Mouse (Mus musculus): ENCODE measurements at regions not wholly inside any gene's neighbourhood (a gene's known extent, or its start where the extent isn't known, plus 50 kb on each side); places are given as distances from the start of the nearest gene placed in this dataset.
"Not testable (repeated sequence)": the region's sequence is repeated elsewhere in the genome, so short reads cannot be mapped to it uniquely, and the experiment has no call there.

DNA sequence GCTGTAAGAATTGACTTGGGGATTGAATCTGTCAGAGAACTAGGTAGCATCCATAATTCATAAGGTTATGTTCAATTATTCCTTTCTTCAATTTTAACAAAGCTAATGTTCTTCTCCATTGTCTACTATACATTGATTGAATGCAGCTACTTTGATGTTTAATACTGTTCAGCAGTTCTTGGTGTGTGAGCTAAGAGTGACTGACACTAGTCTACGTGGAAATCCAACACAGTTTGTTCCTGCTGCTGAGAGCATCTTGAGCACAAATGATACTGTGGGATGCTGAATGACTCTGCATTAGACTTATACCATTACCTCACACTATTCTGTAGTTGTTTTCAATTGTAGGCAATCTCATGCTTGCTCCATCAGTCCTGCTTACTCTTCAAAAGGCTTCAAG, 249.4 kb upstream of the Akr1e1 start:
- DNase-seq (ENCODE audit: low spot score in 2 of 2), result no peak

DNA sequence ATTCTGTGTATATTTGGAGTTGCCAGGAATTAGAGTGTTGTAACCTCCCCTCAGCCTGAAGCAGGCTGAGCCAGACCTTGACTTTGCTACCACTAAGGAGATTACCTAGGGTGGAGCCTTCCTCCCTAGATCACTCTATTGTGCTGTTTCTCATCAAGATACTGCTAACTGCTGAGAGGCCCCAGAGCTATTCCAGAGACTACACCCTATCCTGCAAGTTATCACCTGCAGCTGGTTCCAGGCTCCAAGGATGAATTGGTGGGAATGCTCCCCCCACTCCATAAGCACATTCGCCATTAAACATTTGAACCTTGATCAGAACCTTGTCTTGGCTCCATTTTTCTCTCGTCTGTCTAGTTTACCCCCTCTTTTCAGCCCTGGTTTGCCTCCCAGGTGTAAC, 230.5 kb upstream of the Akr1e1 start:
- not testable (repeated sequence) for DNase-seq (ENCODE audit: low spot score in 2 of 2)

DNA sequence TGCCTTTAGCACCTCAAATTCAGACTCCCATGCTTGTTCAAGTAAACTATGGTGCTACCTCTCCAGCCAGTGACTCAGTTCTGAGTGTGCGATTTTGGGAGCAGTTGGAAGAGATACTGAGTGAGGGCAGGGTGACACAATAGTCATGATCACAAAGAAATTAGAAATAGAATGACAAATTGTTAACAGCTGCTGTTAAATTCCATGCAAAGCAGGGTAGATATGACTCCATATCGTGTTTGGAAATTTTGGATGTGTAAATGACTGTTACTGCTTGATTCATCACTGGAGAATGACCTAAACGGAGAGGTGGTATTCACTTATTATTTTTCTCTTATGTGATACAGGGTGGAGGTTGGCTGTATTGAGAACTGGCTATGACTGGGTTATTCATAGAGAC, 217.8 kb upstream of the Akr1e1 start:
- DNase-seq (ENCODE audit: low spot score in 2 of 2), result no peak

DNA sequence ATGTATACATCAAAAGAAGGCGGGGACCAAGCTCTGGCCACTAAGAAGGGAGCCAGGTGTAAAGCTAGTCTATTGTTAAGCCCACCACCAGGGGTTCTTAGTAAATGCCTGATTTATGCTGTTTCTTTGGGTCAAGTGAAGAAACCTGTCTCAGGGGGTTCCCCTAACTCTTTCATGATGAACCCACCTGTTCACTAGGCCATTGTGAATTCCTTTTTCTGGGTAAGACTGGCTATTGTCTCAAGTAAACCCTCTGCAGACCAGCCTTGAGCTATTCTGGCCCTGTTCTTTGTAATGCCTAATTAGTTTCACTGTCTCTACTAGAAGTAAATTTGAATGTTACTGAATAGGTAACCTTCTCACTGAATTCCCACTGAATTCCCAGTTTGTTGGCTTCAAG, 216.8 kb upstream of the Akr1e1 start:
- not testable (repeated sequence) for DNase-seq (ENCODE audit: low spot score in 2 of 2)

DNA sequence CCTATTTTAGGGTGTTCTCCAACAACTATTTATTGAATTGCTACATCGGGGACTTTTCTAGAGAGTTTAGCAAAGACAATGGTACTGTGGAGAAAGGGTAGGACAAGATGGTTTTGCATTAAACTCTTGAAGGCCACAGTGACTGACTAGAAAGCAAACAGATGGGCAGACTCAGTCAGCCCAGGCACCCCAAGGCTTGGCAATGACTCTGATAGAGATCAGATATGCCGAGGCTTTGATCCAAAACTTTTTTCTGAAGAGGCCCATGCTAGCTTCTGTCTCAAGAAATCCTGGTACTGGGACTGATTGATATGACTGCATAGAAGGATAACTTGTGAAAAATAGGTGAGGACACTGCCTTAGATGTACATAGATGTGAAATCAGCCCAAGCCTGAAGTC, 197.9 kb upstream of the Akr1e1 start:
- DNase-seq (ENCODE audit: low spot score in 2 of 2), result no peak

DNA sequence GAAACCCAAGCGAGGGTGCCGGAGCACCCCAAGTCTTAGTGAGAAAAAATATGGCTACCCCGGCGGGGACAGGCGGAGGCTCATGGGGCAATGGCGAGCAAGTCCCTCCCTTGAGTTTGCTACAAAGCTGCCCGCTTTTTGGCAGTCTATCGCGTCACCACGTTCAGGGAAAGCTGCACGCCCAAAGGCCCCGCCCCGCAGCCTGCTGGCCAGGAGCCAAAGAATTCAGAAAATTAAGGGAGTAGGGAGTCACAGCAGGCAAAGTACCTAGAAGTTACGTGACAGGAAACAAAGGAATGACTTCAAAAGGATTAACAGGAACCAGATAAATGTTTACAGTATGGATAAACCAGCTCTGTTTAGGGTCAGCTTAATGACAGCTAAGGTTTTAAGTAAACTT, 191.7 kb upstream of the Akr1e1 start:
- no peak for DNase-seq (ENCODE audit: low spot score in 2 of 2)

DNA sequence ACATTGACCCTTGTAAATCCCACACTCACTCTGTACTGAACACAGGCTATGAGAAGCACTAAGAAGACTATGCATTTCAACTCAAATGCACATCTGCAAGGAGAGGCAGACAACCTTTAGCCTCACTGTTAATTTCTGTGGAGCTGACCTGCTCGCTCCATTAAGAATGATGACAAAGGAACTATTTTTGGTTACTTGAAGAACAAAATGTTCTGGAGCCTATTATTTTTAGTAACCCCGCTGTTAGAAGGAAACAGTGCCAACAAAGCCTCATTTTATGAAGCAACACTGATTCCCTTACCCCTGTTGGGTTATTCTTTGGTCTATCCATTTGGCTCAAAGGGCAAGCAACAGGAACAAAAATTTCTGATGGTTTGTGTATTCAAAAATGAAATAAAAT, 182.2 kb upstream of the Akr1e1 start:
- no peak for DNase-seq (ENCODE audit: low spot score in 2 of 2)

DNA sequence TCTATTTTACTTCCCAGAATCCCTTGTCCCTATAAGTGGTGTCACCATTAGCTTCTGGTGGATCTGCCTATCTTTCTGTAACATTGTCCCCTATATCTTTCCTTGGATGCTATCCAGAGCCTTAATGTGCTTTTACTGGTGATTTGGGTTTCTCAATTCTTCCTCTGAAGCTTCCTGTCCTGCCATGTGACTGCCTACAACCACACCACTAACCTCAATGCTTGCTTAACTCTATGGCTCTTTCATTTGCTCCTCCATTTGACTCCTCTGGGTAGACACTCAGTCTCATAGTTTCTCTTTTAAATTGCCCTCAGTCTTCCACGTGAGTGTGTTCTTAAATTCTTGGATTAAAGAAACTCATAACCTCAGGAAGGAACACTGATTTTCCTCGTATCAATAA, 181.4 kb upstream of the Akr1e1 start:
- no peak for DNase-seq (ENCODE audit: low spot score in 2 of 2)

DNA sequence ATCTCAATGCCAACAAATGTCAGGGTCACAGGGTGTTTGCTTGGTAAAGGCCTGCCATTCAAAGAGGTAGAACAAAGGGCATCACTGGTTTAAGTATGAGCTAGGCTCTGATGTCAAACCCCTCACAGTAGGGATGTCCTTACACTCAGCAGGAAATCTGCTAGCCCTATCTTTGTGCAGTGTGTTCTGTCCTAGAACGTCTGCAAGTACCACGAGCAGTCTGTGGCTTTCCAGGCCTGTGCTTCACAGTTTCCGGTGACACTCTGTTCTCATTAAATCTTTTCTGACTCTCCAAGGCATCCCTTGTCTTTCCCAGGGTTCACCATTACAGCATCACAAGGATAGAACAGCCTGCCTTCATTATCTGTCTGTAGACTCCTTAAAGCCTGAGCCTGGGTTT, 174.3 kb upstream of the Akr1e1 start:
- DNase-seq (ENCODE audit: low spot score in 2 of 2), result no peak

DNA sequence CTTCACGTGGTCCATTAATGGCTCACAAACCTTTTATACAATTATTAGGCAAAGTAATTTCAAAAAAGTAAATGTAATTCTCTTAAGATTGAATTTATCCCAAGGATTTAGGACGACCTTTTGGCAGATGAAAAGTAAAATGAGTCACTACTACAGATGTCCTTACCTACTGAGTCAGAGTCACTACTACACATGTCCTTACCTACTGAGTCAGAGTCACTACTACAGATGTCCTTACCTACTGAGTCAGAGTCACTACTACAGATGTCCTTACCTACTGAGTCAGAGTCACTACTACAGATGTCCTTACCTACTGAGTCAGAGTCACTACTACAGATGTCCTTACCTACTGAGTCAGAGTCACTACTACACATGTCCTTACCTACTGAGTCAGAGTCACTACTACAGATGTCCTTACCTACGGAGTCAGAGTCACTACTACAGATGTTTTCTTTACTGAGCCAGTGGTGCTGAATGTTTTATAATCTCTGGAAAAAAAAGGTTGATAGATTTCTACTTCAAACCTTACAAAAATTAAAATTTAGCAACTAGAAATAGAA, 169.4 kb upstream of the Akr1e1 start:
- DNase-seq (ENCODE audit: low spot score in 2 of 2), result not testable (repeated sequence)

DNA sequence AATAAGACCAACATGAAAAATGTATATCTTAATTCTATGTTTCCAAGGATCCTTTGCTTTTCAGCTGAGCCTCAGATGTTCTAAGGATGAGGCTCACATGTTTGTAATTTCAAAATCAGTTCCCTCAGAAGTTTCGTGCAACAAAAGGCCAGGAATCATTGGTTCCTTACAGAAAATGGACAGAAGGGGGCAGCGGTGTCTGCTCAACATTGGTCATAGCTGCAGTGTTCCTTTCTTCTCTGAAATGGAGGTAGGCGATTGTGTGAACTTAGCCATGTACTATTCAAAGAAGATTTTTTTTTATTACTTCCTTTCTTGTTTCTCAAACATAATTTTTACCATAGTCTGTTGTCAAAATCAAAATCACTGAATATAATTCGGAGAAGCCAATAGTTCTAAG, 167.9 kb upstream of the Akr1e1 start:
- DNase-seq (ENCODE audit: low spot score in 2 of 2), result no peak

DNA sequence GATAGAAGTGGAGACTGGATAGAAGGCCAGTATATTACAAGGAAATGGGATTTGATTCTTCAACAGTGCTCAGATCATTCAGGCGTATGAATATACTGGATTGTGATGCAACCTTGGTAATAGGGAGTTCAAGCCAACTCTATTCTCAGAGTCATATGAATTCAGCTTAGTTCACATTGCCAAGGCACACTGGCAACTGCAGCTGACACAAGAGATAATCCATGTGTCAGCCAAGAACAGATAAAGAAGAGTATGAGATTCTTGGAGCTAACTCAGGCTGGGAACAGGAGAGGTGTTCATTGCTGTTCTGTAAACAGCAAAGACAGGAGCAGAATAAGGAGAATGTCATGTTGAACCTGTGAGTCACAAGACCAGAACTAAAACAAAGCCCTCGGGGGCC, 163.3 kb upstream of the Akr1e1 start:
- no peak for DNase-seq (ENCODE audit: low spot score in 2 of 2)

DNA sequence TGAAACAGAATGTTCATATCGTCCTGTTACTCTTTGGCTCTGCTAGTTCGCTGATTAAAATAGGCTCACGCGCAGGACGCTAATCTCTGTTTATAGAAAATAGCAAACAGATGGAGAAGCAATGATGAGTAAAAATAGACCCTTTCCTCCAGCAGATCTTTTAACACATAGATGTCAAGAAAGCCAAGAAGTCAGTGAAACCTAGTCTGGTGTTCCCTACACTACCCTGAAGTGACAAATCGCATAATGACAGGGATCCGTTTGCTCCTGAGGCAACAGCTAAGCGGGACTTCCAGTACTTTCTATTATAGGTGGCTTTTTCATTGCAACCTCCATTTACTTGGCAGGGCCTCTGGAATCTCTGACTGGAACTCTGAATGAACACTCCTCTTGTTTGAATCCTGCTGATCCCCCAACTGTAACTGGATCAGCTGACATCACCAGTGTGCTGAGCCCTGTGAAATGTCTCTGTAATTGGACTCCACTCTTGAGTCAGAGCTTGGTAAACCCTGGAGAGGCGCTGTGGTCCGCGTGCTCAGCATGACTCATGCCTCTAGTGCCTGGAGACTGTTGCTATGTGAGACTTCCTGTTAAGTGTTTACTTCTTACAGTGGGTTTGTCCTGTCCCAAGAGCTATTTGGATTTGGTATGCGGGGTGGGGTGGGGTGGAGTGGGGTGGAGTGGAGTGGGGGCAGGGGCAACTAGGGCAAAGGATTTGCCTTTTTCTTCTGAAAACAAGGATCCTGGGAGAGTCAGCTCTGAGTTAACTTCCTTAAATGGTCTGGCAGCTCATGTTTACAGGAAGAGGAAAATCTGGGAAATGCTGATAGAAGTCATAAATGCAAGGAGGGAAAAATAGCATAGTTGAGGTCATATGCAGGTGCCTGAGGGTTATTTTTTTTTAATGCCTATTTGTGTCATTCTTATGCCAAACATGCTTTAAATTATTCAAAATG, 162.4 kb upstream of the Akr1e1 start:
- DNase-seq (ENCODE audit: low spot score in 2 of 2), result no peak

DNA sequence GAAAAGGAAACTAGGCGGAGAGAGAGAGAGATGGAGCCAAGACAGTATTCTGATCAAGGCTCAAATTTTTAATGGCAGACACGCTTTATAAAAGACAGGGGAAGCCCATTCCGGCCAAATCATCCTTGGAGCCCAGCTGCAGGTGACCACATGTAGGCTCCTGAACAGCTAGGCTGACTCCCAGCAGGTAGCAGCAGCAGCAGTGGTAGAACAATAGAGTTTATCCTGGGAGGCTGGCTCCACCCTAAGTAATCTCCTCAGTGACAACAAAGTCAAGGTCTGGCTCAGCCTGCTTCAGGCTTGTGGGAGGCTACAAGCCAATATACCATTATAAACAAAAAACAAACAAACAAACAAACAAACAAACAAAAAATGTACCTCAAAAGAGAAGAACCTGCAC, 151.0 kb upstream of the Akr1e1 start:
- no peak for DNase-seq (ENCODE audit: low spot score in 2 of 2)

DNA sequence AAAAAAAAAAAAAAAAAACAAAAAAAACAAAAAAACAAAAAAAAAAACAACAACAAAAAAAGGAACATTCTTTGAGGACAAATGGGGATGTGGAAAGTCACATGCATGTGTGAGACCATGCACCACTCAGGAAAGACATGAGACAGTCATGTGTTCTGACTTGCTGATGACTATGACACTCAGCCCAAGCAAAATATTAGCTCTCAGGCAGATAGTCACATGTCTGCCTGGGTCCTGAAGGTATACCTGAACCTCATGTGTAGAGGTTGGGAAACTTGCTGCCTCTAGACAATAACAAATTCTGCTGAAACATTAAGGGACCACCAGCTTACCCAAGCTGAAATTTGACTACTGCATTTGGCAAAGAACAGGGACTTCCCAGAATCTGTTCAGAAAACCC, 147.6 kb upstream of the Akr1e1 start:
- DNase-seq (ENCODE audit: low spot score in 2 of 2), result no peak

DNA sequence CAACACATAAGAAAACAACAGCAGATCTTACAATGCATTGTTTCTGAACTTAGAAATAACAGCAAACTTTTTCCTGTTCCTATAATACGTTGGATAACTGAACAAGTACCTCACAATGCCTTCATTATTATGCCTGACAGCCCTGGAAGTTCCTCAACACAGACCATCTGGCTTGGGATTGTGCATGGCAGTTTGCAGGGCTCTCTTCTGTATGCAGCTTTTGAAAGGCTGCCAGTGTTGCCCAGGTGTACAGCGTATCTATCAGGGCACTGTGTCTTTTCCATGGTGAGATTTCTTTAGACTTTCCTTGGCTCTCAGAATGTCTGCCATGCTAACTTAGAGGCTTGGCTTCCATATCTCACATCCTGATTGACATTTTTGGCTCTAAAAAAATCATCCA, 134.0 kb upstream of the Akr1e1 start:
- DNase-seq (ENCODE audit: low spot score in 2 of 2), result no peak

DNA sequence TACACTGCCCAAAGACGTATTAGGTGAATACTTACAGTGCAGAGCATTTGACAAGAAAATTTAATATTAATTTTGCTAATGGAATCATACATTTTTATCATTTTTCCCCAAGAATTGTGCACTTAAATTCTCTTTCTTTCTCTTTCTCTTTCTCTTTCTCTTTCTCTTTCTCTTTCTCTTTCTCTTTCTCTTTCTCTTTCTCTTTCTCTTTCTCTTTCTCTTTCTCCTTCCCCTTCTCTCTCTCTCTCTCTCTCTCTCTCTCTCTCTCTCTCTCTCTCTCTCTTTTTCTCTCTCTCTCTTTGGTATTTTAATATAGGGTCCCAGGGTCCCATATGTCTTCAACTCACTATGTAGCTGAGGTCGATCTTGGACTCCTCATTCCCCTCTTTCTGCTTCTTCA, 107.3 kb upstream of the Akr1e1 start:
- DNase-seq (ENCODE audit: low spot score in 2 of 2), result not testable (repeated sequence)

DNA sequence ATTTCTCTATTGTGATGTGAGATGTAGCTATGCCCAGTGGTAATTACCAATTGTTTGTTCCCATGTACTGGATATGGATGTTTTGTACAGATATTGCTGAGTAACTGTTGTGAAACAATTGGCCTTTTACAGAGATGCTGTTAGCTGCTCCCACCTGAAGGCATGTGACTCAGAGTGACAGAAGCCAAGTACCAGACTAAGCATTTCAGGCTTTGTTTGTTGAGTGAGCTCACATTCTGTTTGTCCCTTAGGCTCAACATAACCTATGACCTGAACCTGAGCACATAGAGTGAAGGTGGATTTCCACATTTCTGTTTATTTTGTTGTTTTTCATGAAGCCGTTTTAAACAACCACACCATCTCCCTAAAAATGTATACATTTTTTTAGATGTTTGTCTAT, 105.8 kb upstream of the Akr1e1 start:
- no peak for DNase-seq (ENCODE audit: low spot score in 2 of 2)

DNA sequence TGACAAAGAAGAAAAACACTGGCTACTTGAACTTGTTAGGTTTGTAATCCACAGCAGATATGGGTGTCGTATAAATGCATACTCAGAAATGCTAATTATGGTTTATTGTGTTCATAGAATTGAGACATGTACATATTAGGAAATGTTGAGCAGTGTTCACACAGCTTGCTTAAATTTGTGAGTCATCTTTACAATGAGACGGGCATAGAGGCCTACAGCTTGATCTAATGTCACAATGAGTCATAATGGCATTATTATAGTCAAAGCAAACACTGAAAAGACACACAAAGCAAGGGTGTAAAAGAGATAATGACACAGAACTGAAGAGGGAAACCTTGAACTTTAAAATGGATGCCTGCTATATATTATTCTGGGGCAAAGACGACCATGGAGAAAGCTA, 103.7 kb upstream of the Akr1e1 start:
- DNase-seq (ENCODE audit: low spot score in 2 of 2), result no peak

DNA sequence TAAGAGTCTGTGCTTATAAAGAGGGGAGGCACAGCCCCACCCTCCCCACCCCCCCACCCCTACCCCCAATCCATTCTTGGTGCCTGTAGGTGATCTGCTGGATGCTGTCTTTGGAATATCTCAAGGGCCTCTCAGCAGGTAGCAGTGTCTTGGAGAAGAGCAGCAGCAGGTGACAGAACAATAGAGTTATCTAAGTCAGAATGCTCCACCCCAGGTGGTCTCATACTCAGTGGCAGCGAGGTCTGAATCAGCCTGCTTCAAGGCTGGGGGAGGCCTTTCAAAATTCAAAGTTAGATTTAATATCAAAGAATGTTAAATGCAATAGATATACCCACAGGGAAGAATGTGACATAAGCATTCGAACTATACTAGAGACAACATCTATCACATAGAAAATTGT, 90.6 kb upstream of the Akr1e1 start:
- DNase-seq (ENCODE audit: low spot score in 2 of 2), result not testable (repeated sequence)

DNA sequence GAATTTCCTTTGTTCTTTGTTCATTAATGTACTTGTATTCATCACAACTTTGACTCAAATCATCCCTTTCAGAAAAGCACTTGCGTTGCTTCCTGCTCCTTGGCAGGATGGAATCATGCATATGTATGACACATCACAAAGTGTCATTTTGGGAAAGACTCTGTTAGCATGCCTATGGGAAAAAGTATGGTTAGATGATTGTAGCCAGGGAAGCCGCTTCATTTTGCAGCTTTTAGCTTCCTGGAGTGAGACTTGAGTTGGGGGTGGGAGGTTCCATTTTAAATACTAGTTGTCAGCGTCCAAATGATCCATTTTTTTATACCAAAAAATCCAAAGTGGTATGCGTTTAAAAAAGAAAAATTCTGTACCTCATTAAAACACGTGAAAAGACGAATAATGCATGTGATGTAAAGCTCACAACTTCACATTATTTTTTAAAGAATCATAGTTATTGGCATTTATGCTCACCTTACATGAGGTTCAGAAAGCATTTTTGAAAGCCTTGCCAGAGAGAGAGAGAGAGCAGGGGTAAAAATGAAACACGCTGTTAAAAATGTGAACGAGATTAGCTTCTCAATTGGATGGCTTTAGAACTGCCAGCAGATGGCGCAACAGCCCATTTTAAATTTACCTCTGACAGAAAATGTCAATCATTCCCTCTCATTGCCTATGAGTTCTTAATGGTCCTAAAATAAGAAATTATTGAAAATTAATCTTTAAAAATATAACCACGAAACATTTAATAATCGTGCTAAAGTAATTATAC, 57.6 kb upstream of the Akr1e1 start:
- DNase-seq (ENCODE audit: low spot score in 2 of 2), result peak in 1 of 2 experiments; percentile 3

DNA sequence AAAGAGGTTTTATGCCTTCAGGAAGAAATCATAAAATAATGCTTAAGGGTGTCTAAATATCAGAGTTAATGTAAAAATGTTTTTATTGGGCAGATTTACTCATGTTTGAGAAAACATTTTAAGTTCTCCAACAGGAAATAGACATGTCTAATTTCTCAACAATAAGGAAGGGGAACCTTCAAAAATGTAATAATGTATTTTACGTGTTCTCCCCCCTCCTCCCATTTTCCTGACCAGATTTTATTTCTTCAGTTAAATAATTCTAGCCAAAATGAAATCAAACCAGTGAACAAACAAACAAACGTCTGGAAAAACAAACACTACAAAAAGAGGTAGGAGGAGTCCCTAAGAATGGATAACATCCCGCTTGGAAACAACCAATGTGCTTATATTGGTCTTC, 54.4 kb upstream of the Akr1e1 start:
- DNase-seq (ENCODE audit: low spot score in 2 of 2), result no peak
